Mouse (Mus musculus) small intestine, adult 2 months (tissue): Measurements from ENCODE around the gene 4930518I15Rik. TPM values are rescaled to one million over a fixed set of nuclear protein-coding genes. Genes with fewer than 3 reads are reported as not detected.
A peak's percentile ranks its signal among the peaks of the same experiment; 100 is the strongest.
"Not testable (repeated sequence)": the region's sequence is repeated elsewhere in the genome, so short reads cannot be mapped to it uniquely, and the experiment has no call there.

Experiments
- H3K27ac ChIP-seq: fragments of 200-500 bp; 2 replicates; pipeline ENCODE4 v1.5.1; 2012; ENCODE audit warnings: low read depth, low read length, control low read depth, inconsistent platforms; ENCODE audit not compliant: insufficient read depth
- H3K27me3 ChIP-seq: fragments of 200-500 bp; 2 replicates; pipeline ENCODE4 v1.6.1; 2012; ENCODE audit warnings: mild to moderate bottlenecking, moderate library complexity, low read length, inconsistent platforms; ENCODE audit not compliant: control insufficient read depth, insufficient read depth
- H3K36me3 ChIP-seq: fragments of 200-500 bp; 2 replicates; pipeline ENCODE4 v1.6.1; 2012; ENCODE audit warnings: mild to moderate bottlenecking, low read length, control low read depth, inconsistent platforms; ENCODE audit not compliant: control insufficient read depth, insufficient read depth
- H3K4me1 ChIP-seq: fragments of 200-500 bp; 2 replicates; pipeline ENCODE4 v1.6.1; 2012; ENCODE audit warnings: low read length, inconsistent platforms, mixed read lengths; ENCODE audit not compliant: control insufficient read depth, insufficient read depth, insufficient read length
- H3K4me3 ChIP-seq: fragments of 200-500 bp; 2 replicates; pipeline ENCODE4 v1.5.1; 2012; ENCODE audit warnings: low read depth, mild to moderate bottlenecking, control low read depth, inconsistent platforms, low read length, moderate library complexity
- CTCF ChIP-seq: fragments of 200-500 bp; IDR thresholded peaks from 2 replicates; pipeline ENCODE4 v1.5.1; 2012; ENCODE audit warnings: low read depth, mild to moderate bottlenecking, control low read depth, inconsistent platforms, low read length, moderate library complexity, mixed read lengths; ENCODE audit not compliant: insufficient replicate concordance, insufficient read length; ENCODE audit errors: extremely low read depth
- POLR2A ChIP-seq: fragments of 200-500 bp; IDR thresholded peaks from 2 replicates; pipeline ENCODE4 v1.6.1; 2012; ENCODE audit warnings: low read depth, mild to moderate bottlenecking, control low read depth, inconsistent platforms, low read length, moderate library complexity
- WGBS: fragments of 180-500 bp; shearing (Covaris S2); methylation state at CpG from one replicate; pipeline ENCODE4 v1.1.7; 2018; 5-methylcytosine and 5-hydroxymethylcytosine counted together
- polyA plus RNA-seq: library from polyadenylated mRNA; depleted of rRNA; stranded (reverse); fragments of >200 nt; gene quantifications from 2 replicates; pipeline ENCODE4 v1.2.3, GENCODE M21; 2012

4930518I15Rik gene
- polyA plus RNA-seq, 1 experiment, result 0.37 TPM

DNA sequence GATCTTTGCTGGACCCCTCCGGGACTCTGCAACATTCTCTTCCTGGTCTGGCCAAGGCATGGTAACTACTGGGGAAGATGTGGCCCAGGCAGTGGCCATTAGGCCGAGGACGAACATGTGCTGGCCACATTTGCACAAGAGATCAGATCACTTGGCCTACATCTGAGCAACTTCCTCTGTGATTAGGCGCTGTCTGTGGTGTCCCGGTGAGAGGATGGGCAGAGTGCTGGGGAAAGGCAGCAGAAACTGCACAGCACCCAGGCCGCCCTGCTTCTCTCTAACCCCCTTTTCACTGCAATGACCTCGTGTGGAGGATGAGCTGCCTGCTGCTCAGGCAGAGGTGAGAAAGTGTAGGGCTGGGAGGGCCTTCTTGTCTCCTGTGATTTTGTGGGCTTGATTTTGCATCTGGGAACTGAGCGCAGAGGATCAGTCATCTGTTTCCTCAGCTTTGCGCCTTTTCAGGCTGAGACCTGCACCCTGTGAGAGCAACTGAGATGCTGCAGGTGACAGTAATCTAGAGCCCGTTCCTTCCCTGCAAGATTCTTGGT is 28.4 kb upstream of the 4930518I15Rik start:
- WGBS, result 82% methylated on average over 10 of the region's 10 CpGs
- TF ChIP-seq CTCF (no peak), POLR2A (no peak)
- Histone ChIP-seq H3K4me3 (peak overlapping the region; percentile 55), H3K4me1 (peaks cover 2% of the 10 kb centered on the region; the same call in 1 of the 2 replicates), H3K27me3 (no peaks in the 10 kb centered on the region), H3K36me3 (no peaks in the 10 kb centered on the region), H3K27ac (peak overlapping the region; percentile 66)

DNA sequence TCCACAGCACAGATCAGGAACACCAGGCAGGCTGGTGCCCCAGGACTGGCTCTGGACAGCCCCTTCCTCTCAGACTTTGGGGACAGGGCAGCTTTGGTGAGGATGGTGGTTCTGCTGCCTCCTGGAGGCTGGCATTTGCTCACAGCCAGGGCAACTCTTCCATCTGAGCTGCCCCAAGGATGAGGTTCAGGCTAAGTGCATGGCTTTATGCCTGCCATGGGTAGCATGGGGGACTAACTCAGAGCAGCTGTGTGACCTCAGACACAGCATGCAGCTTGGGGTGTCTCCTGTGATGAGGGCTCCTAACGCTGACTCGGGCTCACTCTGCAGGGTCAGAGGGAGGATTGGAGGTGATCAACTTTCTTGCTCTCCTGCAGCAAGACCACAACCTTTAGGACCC is 27.9 kb upstream of the 4930518I15Rik start:
- H3K27me3 ChIP-seq, H3K27ac ChIP-seq, H3K4me1 ChIP-seq, H3K36me3 ChIP-seq: not testable (repeated sequence)
- H3K4me3 ChIP-seq, result peak overlapping the region; percentile 55
- 77% methylated on average over 2 of the region's 2 CpGs for WGBS

DNA sequence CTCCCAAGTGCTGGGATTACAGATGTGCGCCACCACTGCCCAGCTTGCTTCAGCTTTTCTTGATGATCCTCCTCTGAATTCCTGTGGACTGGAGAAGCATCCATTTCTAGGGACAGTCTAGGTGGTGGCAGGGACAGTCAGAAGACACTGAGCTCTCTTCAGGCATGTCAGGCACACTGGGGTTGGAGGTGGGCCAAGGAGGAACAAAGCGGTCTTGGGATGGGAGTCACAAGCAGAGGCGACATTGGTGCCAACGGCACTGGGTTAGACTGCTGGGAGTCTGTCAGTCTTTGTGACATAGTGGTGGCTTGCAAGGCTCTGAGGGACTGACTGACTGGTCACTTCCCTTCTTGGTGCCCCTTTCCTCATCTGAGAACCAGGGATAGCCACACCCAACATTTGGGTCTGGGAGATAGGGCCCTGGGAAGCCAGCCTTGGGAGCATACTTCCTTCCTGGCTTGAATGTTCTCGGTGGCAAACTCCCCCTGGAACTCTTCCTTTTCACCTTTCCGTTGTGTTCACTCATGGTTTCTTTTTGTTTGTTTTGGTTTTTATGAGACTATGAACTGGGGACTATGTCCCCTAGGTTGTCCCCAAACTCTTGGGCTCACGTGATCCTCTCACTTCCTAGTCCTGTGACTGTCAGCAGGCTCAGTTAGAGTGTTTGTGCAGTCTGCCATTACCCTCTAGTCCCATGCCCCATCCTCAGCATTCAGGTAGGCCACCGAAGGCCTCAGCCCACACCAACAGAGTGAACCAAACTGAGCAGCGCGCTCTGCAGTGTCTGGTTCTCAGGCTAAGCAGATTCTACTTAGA is 26.9 kb upstream of the 4930518I15Rik start:
- Histone ChIP-seq H3K27me3 (no peaks in the 10 kb centered on the region), H3K36me3 (no peaks in the 10 kb centered on the region), H3K4me1 (peaks cover 2% of the 10 kb centered on the region; the same call in 1 of the 2 replicates), H3K27ac (no peak overlapping the region), H3K4me3 (no peak overlapping the region)
- TF ChIP-seq CTCF (no peak), POLR2A (no peak)
- WGBS, result 50% methylated on average over 10 of the region's 10 CpGs

DNA sequence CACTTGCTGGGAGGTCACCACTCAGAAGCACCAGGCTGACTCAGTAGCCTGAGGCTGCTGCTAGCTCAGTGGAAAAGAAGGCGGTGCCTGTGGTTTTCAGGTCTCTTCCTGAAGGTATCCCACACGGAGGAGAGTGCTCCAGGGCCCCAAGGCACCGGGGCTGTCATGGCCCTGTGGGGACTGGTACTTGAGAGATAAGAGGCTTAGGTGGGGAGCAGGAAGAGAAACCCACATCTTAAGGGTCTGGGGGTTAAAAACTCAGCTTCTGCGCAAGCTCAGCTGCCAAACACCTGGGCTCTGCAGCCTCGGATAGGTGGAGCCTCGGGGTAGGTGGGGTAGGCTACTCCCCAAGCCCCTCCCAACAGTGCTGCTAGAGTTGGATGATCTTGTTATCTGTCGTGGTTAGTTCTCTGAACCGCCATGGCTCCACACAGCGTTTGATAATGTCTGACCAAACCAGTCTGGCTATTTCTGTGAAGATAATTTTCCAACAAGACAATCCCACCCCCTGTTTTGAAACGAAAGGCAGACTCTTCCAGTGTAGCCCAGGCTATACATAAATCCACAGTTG is 24.8 kb upstream of the 4930518I15Rik start:
- H3K27ac ChIP-seq, result no peak overlapping the region
- H3K36me3 ChIP-seq, result no peaks in the 10 kb centered on the region
- TF ChIP-seq CTCF (no peak), POLR2A (no peak)
- no peaks in the 10 kb centered on the region for H3K27me3 ChIP-seq
- peaks cover 4% of the 10 kb centered on the region; the same call in 1 of the 2 replicates for H3K4me1 ChIP-seq
- no peak overlapping the region for H3K4me3 ChIP-seq
- 35% methylated on average over 10 of the region's 10 CpGs for WGBS

DNA sequence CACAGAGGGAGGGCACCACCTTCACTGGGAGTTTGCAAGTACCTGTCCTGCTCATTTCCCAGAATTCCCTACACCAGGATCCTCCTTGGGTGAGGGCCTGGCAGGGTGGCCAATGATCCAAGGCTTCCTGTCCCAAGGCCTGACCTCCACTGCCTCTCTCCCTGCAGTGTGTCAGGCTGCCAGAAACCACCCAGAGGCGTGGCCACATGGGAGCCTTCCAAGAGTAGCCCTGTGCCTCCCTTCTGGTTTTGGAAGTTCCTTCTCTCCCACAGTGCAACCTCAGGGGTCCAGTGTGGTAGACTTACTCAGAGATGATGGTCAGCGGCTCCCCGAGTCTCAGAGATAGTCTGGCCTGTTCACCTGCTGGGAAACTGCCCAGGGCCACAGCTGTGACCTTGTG is 21.8 kb upstream of the 4930518I15Rik start:
- Histone ChIP-seq H3K27ac (no peak overlapping the region), H3K36me3 (peaks cover 4% of the 10 kb centered on the region; the same call in 1 of the 2 replicates), H3K27me3 (no peaks in the 10 kb centered on the region), H3K4me1 (peaks cover 2% of the 10 kb centered on the region; the same call in 1 of the 2 replicates), H3K4me3 (no peak overlapping the region)
- no peak for TF ChIP-seq POLR2A
- no peak for TF ChIP-seq CTCF
- WGBS, result 81% methylated on average over 3 of the region's 3 CpGs

DNA sequence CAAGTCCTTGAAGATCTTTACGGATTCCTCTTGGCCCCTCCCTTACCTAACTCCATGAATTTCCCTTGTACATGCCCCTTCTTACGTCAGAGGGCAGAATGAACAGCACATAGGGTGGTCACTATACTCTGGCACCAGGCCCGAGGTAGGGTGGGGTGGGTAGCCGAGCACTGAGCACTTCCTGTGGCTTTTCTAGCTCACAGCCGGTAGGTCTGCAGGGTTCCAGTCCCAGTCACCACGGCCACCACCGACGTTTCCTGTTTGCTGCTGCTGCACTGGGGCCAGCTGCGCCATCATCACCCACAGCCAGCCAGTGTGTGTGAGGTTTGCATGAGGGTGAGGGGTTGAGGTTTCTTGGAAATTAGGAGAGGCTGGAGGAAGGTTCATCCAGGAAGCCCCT is 20.0 kb upstream of the 4930518I15Rik start:
- H3K4me3 ChIP-seq, result no peak overlapping the region
- TF ChIP-seq CTCF (no peak), POLR2A (no peak)
- 53% methylated on average over 9 of the region's 9 CpGs for WGBS
- no peaks in the 10 kb centered on the region for H3K27me3 ChIP-seq
- peak overlapping the region; percentile 55; the same call in 1 of the 2 replicates for H3K27ac ChIP-seq
- H3K4me1 ChIP-seq, result 0 out of 2 replicates have a peak, but pooled peaks cover 2% of the 10 kb centered on the region
- H3K36me3 ChIP-seq, result peaks cover 20% of the 10 kb centered on the region
